8 mouse cellular contexts compared by ENCODE assay signal in the genomic region with DNA sequence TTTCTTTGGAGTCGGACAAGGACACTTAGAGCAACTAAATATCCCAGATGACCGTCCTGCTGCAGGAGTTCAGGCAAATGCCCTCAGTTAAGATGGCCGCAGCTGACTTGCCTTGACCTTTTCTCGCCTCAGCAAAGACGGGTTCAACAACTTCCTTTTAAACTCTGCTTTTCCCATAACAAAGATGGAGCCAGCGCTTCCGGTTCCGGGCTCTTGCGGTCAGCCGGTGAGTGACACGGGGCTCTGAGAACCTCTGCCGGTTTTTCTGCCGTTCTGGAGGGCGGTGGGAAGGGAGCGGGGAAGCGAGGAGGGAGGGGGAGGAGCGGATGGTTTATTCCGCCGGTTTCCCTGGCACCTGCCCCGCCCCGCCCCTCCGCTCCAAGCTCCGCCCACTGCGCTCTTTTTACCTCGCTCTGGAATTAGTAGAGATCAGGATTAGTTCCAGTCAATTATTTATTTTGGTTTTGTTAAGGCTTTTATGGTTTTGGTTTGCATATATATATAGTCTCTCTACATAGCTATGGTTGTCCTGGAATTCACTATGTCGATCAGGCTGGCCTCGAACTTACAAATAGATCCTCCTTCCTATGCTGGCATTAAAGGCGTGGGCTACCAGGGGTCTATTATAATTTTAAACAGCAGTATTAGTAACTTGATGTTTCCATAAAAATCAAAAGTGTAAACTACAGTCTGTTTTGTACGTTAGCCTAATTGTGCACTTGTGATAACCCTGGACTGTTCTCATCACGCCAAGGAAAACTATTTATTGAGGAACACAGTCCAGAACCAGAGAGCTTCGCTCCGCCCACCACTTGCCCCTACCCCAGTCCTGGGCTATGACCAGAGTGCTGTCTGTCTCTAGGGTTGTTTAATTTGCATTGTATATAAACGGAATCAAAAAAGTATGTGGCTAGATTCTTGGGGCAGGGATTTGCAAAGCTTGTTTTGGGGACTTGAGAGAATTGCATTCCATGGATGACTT. TPM values are rescaled to one million over a fixed set of nuclear protein-coding genes. Genes with fewer than 3 reads are reported as not detected.
A peak's percentile ranks its signal among the peaks of the same experiment; 100 is the strongest.
DNase-seq lines count a peak whose midpoint lies in the region; ATAC-seq lines count a peak whose summit lies in the region.

Shld1 (plus strand) TSS at position 176 of the 982 bp plus-strand sequence.

- 12% methylated on average over 33 of the region's 33 CpGs for WGBS in heart, embryonic 10.5 days
- WGBS in kidney, embryonic 15.5 days, result 10% methylated on average over 33 of the region's 33 CpGs

- peak; percentile 73 for ATAC-seq in erythroblast, adult 5-6 weeks (replicated peaks; ENCODE audit: low FRiP score, poor library complexity, severe bottlenecking)
- peak; percentile 94 for ATAC-seq in kidney, embryonic 15.5 days (replicated peaks; ENCODE audit: low FRiP score)
- peak; percentile 85 for ATAC-seq in monocyte, adult 5-6 weeks (replicated peaks; ENCODE audit: insufficient number of reproducible peaks, low FRiP score, low TSS enrichment, poor library complexity, severe bottlenecking)

- no peaks in the 10 kb centered on the region for H3K36me3 ChIP-seq in heart, embryonic 10.5 days
- H3K36me3 ChIP-seq in kidney, embryonic 15.5 days, result peaks cover 4% of the 10 kb centered on the region; the same call in 1 of the 2 replicates

- no peaks in the 10 kb centered on the region for H3K9me3 ChIP-seq in heart, embryonic 10.5 days
- no peaks in the 10 kb centered on the region for H3K9me3 ChIP-seq in kidney, embryonic 15.5 days (replicated peaks)

- DNase-seq in B cell, adult 2 months, result peak; percentile 79 to 80
- DNase-seq in brain, adult 2 months (ENCODE audit: low read depth, low spot score), result peak; percentile 98
- DNase-seq in heart, embryonic 10.5 days (ENCODE audit: low spot score), result peak; percentile 97
- peak; percentile 93 for DNase-seq in liver
- peak; percentile 81 to 90 for DNase-seq in spleen, postnatal 4 days (ENCODE audit: low spot score in 2 of 2)

- H3K4me2 ChIP-seq in kidney, embryonic 15.5 days, result peak within 1 kb of the TSS; percentile 56

- H3K4me1 ChIP-seq in heart, embryonic 10.5 days, result peaks cover 16% of the 10 kb centered on the region
- H3K4me1 ChIP-seq in kidney, embryonic 15.5 days, result peaks cover 7% of the 10 kb centered on the region; the same call in 1 of the 2 replicates

- peak within 1 kb of the TSS; percentile 47 for H3K9ac ChIP-seq in kidney, embryonic 15.5 days

- H3K4me3 ChIP-seq in heart, embryonic 10.5 days, result peak within 1 kb of the TSS; percentile 67
- H3K4me3 ChIP-seq in kidney, embryonic 15.5 days (replicated peaks), result peak within 1 kb of the TSS; percentile 54

- peak within 1 kb of the TSS; percentile 92 for H3K27ac ChIP-seq in heart, embryonic 10.5 days
- H3K27ac ChIP-seq in kidney, embryonic 15.5 days, result peak within 1 kb of the TSS; percentile 61

- no peaks in the 10 kb centered on the region for H3K27me3 ChIP-seq in heart, embryonic 10.5 days (ENCODE audit: insufficient read depth, poor library complexity, severe bottlenecking)
- H3K27me3 ChIP-seq in kidney, embryonic 15.5 days, result no peaks in the 10 kb centered on the region

RNA-seq across cellular contexts. Expression of gene Shld1, which starts in this region (rescaled TPM):
- 17.7 and 30.5 TPM in 2 replicates for total RNA-seq in erythroblast, adult 5-6 weeks (2015; ENCODE audit: low replicate concordance)
- total RNA-seq in erythroblast, adult 5-6 weeks (2017; ENCODE audit: low replicate concordance), result 26.1 and 27.6 TPM in 2 replicates
- polyA plus RNA-seq in heart, embryonic 10.5 days (2016; fragmentation: Nextera tagmentation; extraction: Ambion mirVana), result 14.2 and 15.9 TPM in 2 replicates
- polyA plus RNA-seq in kidney, embryonic 15.5 days (2015; fragmentation: Nextera tagmentation; extraction: Ambion mirVana), result 15.2 and 16.2 TPM in 2 replicates
- 15.0 to 21.8 TPM (median 15.4 TPM) in 3 replicates for total RNA-seq in monocyte, adult 5-6 weeks (2017)

Comparison
In these comparisons a context has a peak if more than half of its experiments do, and no peak if none do; other contexts are left out.
1. Peak in every context shown above with its lines: DNase-seq, ATAC-seq, H3K4me3 ChIP-seq and H3K27ac ChIP-seq.